Mouse (Mus musculus) embryonic facial prominence, embryonic 10.5 days (tissue): ENCODE data around the gene Lrguk. TPM values are rescaled to one million over a fixed set of nuclear protein-coding genes. Genes with fewer than 3 reads are reported as not detected.

Experiments
- DNase-seq: peaks from one replicate; pipeline ENCODE4 v3.0.0-alpha.2; 2017; ENCODE audit warnings: low spot score
- H3K27ac ChIP-seq: fragments of 300-500 bp; sonication (generic); replicated peaks from 2 replicates; pipeline ENCODE4 v1.5.1; 2016; ENCODE audit warnings: mild to moderate bottlenecking
- H3K27me3 ChIP-seq: fragments of 300-500 bp; sonication (generic); replicated peaks from 2 replicates; pipeline ENCODE4 v1.6.1; 2016; ENCODE audit warnings: low read depth, mild to moderate bottlenecking; ENCODE audit not compliant: poor library complexity, severe bottlenecking
- H3K36me3 ChIP-seq: fragments of 300-500 bp; sonication (generic); replicated peaks from 2 replicates; pipeline ENCODE4 v1.6.1; 2016; ENCODE audit warnings: mild to moderate bottlenecking, moderate library complexity
- H3K4me1 ChIP-seq: fragments of 300-500 bp; sonication (generic); 2 replicates; pipeline ENCODE4 v1.6.1; 2016
- H3K4me3 ChIP-seq: fragments of 300-500 bp; sonication (generic); 2 replicates; pipeline ENCODE4 v1.5.1; 2016; ENCODE audit warnings: mild to moderate bottlenecking, moderate library complexity
- H3K9me3 ChIP-seq: fragments of 300-500 bp; sonication (generic); 2 replicates; pipeline ENCODE4 v1.6.1; 2016; ENCODE audit warnings: mild to moderate bottlenecking
- WGBS: fragments of 180-500 bp; shearing (Covaris S2); methylation state at CpG from one replicate; pipeline ENCODE4 v1.1.7; 2016; 5-methylcytosine and 5-hydroxymethylcytosine counted together
- polyA plus RNA-seq: library from polyadenylated mRNA; unstranded; fragments of >200 nt; fragmentation: Nextera tagmentation; extraction: Ambion mirVana; gene quantifications from 2 replicates; pipeline ENCODE4 v1.2.1, GENCODE M21; 2016

Lrguk gene
- polyA plus RNA-seq: 0.89 and 1.1 TPM in 2 replicates

DNA sequence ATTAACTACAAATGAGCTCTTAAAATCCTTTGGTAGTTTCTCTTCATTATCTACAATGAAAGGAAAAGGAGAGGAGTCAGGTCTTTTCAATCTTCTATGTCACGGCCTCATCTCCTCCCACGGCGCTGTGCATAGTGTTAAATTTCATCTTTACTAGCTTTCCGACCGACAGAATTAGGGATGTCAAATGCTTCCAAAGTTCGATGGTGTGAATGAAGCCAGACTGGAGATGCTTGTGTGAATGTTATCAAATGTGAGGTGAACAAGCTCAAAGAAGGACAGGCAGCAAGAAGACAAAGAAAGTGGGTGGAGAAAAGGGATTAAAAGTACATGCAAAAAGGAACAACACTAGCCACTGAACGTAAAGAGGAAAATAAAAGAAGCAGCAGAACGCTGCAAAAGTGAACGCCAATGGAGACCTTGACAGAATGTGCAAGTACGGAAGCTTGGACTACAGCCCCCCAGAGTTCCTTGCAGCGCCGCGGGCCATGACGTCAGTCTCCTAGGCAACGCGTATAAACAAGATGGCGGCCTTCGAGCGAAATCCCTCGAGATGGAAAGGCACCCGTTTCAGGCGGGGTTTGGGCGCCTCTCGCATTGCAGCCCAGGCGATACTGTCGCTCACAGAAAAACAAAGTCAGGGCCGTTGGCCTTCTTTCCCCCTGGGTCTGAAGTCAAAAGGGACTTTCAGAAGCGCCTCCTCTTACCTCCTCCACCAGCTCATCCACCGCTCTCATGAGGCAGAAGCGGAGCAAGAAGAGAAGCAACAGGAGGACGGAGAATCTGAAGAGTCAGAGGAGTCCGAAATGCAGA, at the start of gene Lrguk:
Gene Lrguk (plus strand): TSS at position 516 of the 813 bp plus-strand sequence.
- WGBS: 6% methylated on average over 32 of the region's 32 CpGs
- Histone ChIP-seq H3K27ac (peak within 1 kb of the TSS; percentile 63), H3K27me3 (0 out of 2 replicates have a peak, but pooled peaks cover 4% of the 10 kb centered on the region), H3K9me3 (no peaks in the 10 kb centered on the region), H3K4me1 (peaks cover 9% of the 10 kb centered on the region), H3K4me3 (peak within 1 kb of the TSS; percentile 73), H3K36me3 (no peaks in the 10 kb centered on the region)
- peak; percentile 89 for DNase-seq

DNA sequence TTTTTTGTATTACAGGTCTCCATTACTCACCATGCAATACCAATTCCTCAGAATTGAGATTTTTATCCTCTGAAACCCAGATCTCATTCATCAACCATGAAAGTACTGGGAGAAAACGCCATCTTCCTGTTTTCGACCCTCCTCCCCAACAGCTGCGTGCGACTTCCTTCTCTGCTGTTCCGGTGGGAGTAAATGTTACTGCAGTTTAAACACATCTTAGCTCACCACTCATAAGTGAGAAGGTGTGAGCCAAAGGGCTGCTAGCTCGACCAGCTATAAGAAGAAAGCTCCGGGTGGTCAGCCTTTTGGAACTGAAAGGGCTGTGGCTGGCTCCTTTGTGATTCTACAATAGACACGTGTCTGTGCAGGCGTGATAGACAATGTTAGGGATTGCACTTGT, 46.5 kb upstream of the Lrguk start:
- 90% methylated on average over 9 of the region's 9 CpGs for WGBS
- no peaks in the 10 kb centered on the region for H3K36me3 ChIP-seq
- H3K4me1 ChIP-seq: peaks cover 23% of the 10 kb centered on the region
- H3K27ac ChIP-seq: no peak overlapping the region
- H3K9me3 ChIP-seq: no peaks in the 10 kb centered on the region
- DNase-seq: no peak
- H3K27me3 ChIP-seq: no peaks in the 10 kb centered on the region
- H3K4me3 ChIP-seq: no peak overlapping the region

DNA sequence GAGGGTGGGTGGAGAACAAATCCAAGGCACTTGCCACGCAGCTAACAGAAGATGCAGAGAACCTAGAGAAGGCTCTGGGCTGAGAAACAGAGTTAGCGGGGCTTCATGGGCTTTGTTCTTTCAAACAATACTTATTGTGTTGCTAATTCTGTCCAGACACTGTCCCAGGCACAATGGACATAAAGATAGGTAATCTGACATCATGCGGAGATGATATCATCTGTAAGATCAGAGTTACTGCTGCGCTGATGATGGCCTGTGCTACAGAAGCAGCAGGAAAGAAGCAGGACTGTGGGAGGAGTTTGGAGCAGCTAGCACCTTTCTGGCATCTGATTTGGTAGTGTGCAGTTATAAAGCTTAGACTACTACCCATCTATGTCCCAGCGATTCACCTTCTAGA, 42.1 kb upstream of the Lrguk start:
- no peak overlapping the region for H3K4me3 ChIP-seq
- no peaks in the 10 kb centered on the region for H3K36me3 ChIP-seq
- no peaks in the 10 kb centered on the region for H3K27me3 ChIP-seq
- H3K9me3 ChIP-seq: no peaks in the 10 kb centered on the region
- DNase-seq: no peak
- no peak overlapping the region for H3K27ac ChIP-seq
- 0 out of 2 replicates have a peak, but pooled peaks cover under 1% of the 10 kb centered on the region for H3K4me1 ChIP-seq
- WGBS: 80% methylated on average over 5 of the region's 5 CpGs

DNA sequence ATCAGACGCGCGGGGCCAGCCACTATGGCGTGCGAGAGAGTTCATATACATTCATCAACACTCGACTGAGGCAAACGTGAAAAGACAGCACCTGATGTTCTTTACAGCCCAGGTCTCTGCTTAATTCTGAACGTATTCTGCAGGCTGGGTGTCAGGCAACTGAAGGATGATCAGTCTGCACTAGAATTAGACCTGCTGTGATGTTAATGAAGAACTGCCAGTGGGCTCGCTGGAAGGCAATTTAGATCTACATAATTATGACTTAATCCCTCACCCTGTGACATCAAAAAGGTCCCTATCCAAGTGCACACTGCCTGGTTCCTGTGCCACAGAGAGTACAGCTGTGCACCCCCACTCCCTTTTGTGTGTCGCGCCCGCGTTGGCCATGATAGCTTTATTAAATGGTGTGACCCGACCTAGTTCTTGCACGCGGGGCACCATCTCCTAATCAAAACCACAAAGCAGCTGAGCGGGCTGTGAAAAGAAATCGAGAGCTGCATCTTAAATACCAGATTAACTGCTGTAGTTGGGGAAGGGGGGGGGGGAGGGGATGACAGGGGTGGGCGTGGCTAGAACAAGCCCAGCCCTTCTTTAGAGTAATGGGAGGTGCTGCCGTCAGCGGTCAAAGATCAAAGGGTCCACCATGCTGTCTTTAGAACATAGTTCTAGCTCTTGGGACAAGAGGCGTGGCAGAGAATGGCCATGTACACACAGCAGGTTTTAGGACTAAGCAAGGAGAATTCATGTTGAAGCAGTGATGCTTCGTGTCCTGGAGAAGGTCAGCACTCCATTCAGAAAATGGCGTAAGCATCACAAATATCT, 36.8 kb upstream of the Lrguk start:
- DNase-seq: no peak
- no peak overlapping the region for H3K4me3 ChIP-seq
- H3K27ac ChIP-seq: no peak overlapping the region

DNA sequence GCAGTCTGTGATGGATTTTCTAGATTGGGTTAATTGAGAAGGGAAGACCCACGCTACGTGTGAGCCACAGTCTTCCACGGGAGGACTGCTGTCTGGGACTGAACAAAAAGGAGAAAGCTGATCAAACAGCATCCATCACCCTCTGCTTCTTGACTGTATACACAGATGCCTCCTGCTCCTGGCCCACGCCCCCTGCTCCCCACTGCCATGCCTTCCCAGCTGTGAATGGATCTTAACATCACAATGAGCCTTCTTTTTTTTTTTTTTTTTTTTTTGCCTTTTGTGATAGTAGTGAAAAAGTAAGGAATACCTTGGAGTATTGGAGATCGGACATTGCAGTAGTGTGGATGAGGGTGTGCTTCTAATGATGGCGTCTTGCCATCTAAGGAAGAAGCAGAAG, 35.4 kb upstream of the Lrguk start:
- Histone ChIP-seq H3K9me3 (no peaks in the 10 kb centered on the region), H3K27me3 (no peaks in the 10 kb centered on the region), H3K27ac (no peak overlapping the region), H3K4me3 (no peak overlapping the region), H3K4me1 (peaks cover 10% of the 10 kb centered on the region; the same call in 1 of the 2 replicates), H3K36me3 (no peaks in the 10 kb centered on the region)
- WGBS: 78% methylated on average over 6 of the region's 6 CpGs
- no peak for DNase-seq

More for the DNA sequence above, 36.8 kb upstream of the Lrguk start:
- Histone ChIP-seq H3K36me3 (no peaks in the 10 kb centered on the region), H3K4me1 (peaks cover 10% of the 10 kb centered on the region; the same call in 1 of the 2 replicates), H3K27me3 (no peaks in the 10 kb centered on the region), H3K9me3 (no peaks in the 10 kb centered on the region)
- 47% methylated on average over 24 of the region's 24 CpGs for WGBS

DNA sequence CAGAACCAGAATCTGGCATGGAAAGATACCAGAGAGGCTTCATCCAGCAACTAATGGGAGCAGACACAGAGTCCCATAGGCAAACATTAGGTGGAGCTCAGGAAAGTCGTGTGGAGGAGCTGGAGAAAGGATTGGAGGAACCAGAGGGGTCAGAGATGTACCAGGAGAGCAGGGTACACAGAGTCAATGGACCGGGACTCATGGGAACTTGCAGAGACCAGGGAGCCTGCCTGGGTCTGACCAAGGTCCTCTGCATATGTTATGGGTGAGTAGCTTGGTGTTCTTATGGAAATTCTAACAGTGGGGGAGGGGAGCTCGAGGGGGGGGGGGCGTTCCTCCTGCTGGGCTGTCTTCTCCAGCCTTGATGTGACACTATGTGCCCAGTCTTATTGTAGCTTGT, 30.7 kb upstream of the Lrguk start:
- Histone ChIP-seq H3K36me3 (no peaks in the 10 kb centered on the region), H3K27ac (no peak overlapping the region), H3K27me3 (no peaks in the 10 kb centered on the region), H3K4me1 (0 out of 2 replicates have a peak, but pooled peaks cover 6% of the 10 kb centered on the region), H3K9me3 (no peaks in the 10 kb centered on the region), H3K4me3 (no peak overlapping the region)
- no peak for DNase-seq
- WGBS: 43% methylated on average over 4 of the region's 4 CpGs

DNA sequence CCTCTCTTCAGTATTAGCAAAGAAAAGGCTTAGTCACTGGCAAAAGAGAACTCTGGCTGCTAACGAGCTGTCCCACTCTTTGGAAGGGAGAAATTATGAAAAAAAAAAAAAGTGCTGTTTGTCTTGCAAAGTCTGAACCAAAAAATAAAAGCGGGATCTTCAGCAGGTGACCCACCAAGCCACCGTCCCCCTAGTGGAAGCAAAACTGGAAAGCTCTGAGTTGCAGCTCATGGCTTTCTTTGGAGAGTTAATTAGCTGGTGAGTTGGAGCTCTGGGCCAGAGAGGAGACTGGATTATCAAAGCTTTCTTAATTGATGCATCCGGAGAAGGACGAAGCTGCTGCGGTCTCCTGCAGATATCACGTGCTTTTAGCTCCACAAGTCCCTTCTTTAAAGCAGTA, 29.7 kb upstream of the Lrguk start:
- Histone ChIP-seq H3K4me3 (no peak overlapping the region), H3K36me3 (no peaks in the 10 kb centered on the region), H3K9me3 (no peaks in the 10 kb centered on the region), H3K27ac (no peak overlapping the region), H3K27me3 (no peaks in the 10 kb centered on the region), H3K4me1 (0 out of 2 replicates have a peak, but pooled peaks cover 4% of the 10 kb centered on the region)
- no peak for DNase-seq
- 20% methylated on average over 7 of the region's 7 CpGs for WGBS

DNA sequence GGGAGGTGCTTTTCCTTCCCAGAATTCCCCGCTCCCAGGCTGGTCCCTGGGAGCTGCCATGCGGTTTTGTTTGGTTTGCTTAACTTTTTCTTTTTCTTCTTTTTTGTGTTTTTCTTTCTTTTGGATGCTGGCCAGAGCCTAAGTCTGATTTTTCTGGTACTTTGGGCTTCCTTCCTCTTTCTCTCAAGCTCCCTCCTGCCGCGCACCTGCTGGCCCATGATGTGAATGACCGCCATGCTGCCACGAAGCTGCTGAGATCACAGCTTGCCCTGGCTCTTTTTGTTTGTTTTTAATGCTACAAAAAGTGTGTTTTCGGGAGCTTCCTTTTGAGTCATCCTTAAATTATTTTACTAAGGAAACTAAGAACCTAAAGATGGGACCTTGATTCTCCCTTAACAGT, 28.6 kb upstream of the Lrguk start:
- Histone ChIP-seq H3K27me3 (no peaks in the 10 kb centered on the region), H3K27ac (no peak overlapping the region), H3K9me3 (no peaks in the 10 kb centered on the region), H3K36me3 (no peaks in the 10 kb centered on the region), H3K4me3 (no peak overlapping the region), H3K4me1 (0 out of 2 replicates have a peak, but pooled peaks cover 4% of the 10 kb centered on the region)
- no peak for DNase-seq
- WGBS: 91% methylated on average over 7 of the region's 7 CpGs

DNA sequence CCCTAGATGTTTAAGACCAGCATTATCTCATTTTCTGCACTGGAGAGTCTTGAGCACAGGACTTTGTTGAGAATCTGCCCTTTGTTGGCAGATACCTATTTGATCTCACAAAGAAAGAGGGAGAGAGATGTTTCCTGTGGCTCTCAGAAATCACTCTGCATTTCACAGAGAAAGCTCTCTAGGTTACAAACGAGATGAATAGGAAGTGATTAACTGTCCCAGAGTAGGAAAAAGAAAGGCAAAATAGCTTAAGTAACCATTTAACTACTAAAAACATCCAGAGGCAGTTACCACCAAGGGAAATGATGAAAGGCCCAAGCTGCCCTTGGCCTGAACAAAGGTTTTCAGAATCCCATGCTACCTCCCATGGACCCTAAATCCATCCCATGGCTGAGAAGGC, 26.2 kb upstream of the Lrguk start:
- 0 out of 2 replicates have a peak, but pooled peaks cover 7% of the 10 kb centered on the region for H3K4me1 ChIP-seq
- DNase-seq: no peak
- no peaks in the 10 kb centered on the region for H3K27me3 ChIP-seq
- no peaks in the 10 kb centered on the region for H3K9me3 ChIP-seq
- no peak overlapping the region for H3K4me3 ChIP-seq
- H3K36me3 ChIP-seq: no peaks in the 10 kb centered on the region
- no peak overlapping the region for H3K27ac ChIP-seq
- 26% methylated on average over 1 of the region's 1 CpGs for WGBS

DNA sequence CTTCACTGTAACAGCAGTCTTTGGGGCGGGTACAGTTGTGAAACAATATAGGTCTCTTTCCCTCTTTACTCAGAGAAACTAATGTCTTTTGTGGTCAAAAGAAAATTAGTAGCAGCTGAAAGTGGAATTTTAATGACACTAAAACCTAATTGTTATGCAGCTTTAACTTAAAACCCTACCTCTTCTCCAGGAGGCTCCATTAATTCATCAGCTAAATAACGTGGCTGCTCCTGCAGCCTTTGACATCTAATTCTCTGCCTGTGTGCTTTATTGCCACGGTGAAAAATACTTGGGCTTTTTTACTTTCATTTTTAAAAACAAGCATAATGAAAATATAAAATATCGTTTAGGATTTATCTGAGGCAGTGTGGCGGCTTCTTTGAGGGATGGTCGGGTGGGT, 15.8 kb upstream of the Lrguk start:
- Histone ChIP-seq H3K4me3 (no peak overlapping the region), H3K36me3 (no peaks in the 10 kb centered on the region), H3K27me3 (no peaks in the 10 kb centered on the region), H3K27ac (no peak overlapping the region), H3K4me1 (no peaks in the 10 kb centered on the region), H3K9me3 (no peaks in the 10 kb centered on the region)
- DNase-seq: no peak
- 78% methylated on average over 6 of the region's 6 CpGs for WGBS

DNA sequence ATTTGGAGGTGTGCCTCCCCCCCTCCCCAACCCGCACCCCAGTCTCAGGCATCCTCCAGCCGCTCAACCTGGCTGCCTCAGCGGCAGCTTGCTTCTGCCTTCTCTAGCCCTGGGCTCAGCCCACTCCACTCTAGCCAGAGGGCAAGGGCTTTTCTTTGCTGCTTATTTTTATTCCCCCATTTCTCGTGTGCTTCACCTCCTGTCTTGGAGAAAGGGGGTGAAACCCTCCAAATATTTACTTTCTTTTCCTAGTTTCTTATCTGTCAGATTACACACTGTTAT, 439 bp downstream of the Lrguk start:
- Histone ChIP-seq H3K4me1 (peaks cover 15% of the 10 kb centered on the region), H3K27me3 (0 out of 2 replicates have a peak, but pooled peaks cover 4% of the 10 kb centered on the region), H3K9me3 (no peaks in the 10 kb centered on the region), H3K4me3 (peak overlapping the region; percentile 73), H3K36me3 (no peaks in the 10 kb centered on the region), H3K27ac (peak overlapping the region; percentile 63)
- DNase-seq: no peak
- WGBS: 2% methylated on average over 4 of the region's 4 CpGs

DNA sequence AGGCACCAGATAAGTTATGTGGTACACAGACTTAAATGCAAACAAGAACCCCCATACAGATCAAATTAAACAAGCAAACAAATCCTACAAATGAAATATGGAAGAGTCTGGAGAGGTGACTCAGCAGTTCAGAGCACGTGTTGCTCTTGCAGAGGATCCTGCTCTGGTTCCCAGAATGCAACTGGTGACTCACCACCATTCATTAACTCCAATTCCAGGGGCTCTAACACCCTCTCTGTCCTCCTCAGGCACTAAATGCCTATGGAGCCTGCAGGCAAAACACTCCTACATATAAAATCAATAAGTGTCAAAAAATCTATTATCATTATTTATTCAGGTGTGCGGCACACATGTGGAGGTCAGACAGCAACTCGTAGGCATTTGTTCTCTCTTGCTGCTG, 4.8 kb downstream of the Lrguk start:
- H3K4me3 ChIP-seq: no peak overlapping the region
- H3K36me3 ChIP-seq: no peaks in the 10 kb centered on the region
- no peak overlapping the region for H3K27ac ChIP-seq
- H3K4me1 ChIP-seq: peaks cover 24% of the 10 kb centered on the region
- H3K9me3 ChIP-seq: no peaks in the 10 kb centered on the region
- no peaks in the 10 kb centered on the region for H3K27me3 ChIP-seq
- no peak for DNase-seq
- 58% methylated on average over 3 of the region's 3 CpGs for WGBS
